Mouse (Mus musculus) bone marrow, adult 2 months (tissue): ENCODE results near the gene Spink4. TPM values are rescaled to one million over a fixed set of nuclear protein-coding genes. Genes with fewer than 3 reads are reported as not detected.

Source experiments
- H3K27ac ChIP-seq: fragments of 200-500 bp; 2 replicates; pipeline ENCODE4 v1.5.1; 2012; ENCODE audit warnings: low read depth, mild to moderate bottlenecking, control low read depth, inconsistent platforms, low read length; ENCODE audit not compliant: control insufficient read depth, poor library complexity, insufficient read depth
- H3K4me1 ChIP-seq: fragments of 200-500 bp; 2 replicates; pipeline ENCODE4 v1.6.1; 2011; ENCODE audit warnings: low read length; ENCODE audit not compliant: control insufficient read depth, insufficient read depth
- H3K4me3 ChIP-seq: fragments of 200-500 bp; replicated peaks from 2 replicates; pipeline ENCODE3; 2011; ENCODE audit warnings: mild to moderate bottlenecking, low read depth, low read length, control low read depth; ENCODE audit not compliant: control insufficient read depth
- CTCF ChIP-seq: fragments of 200-500 bp; IDR thresholded peaks from 2 replicates; pipeline ENCODE4 v1.5.1; 2011; ENCODE audit warnings: low read length, control low read depth; ENCODE audit not compliant: control insufficient read depth, insufficient read depth
- POLR2A ChIP-seq: fragments of 200-500 bp; IDR thresholded peaks from 2 replicates; pipeline ENCODE4 v1.6.1; 2011; ENCODE audit warnings: low read depth, mild to moderate bottlenecking, control low read depth, low read length, borderline replicate concordance; ENCODE audit not compliant: control insufficient read depth
- WGBS: fragments of 180-500 bp; shearing (Covaris S2); methylation state at CpG from one replicate; pipeline ENCODE4 v1.1.7; 2018; 5-methylcytosine and 5-hydroxymethylcytosine counted together
- polyA plus RNA-seq: library from polyadenylated mRNA; stranded (reverse); fragments of >200 nt; gene quantifications from 2 replicates; pipeline ENCODE4 v1.2.4, GENCODE M21; 2011; ENCODE audit warnings: low replicate concordance; ENCODE audit not compliant: missing spikeins, insufficient read depth, insufficient read length

Gene Spink4
- polyA plus RNA-seq, 1 experiment = not detected

GRCm38 (mm10) chr4:40936175-40936839 lies 16.5 kb downstream of the Spink4 start:
- no peak for TF ChIP-seq POLR2A
- TF ChIP-seq CTCF = no peak
- Histone ChIP-seq H3K4me3 (no peak overlapping the region), H3K27ac (0 out of 2 replicates have a peak overlapping the region, but pooled peaks have one; percentile 1), H3K4me1 (no peaks in the 10 kb centered on the region; the same call in 1 of the 2 replicates)
- 78% methylated on average over 9 of the region's 9 CpGs for whole genome bisulfite sequencing

GRCm38 (mm10) chr4:40938793-40939192 lies 18.9 kb downstream of the Spink4 start:
- no peak for TF ChIP-seq CTCF
- no peak for TF ChIP-seq POLR2A
- H3K27ac ChIP-seq = no peak overlapping the region
- WGBS = 93% methylated on average over 5 of the region's 5 CpGs
- H3K4me3 ChIP-seq = no peak overlapping the region
- H3K4me1 ChIP-seq = no peaks in the 10 kb centered on the region; the same call in 1 of the 2 replicates

GRCm38 (mm10) chr4:40943651-40944050 lies 23.8 kb downstream of the Spink4 start:
- WGBS = 96% methylated on average over 5 of the region's 5 CpGs
- TF ChIP-seq POLR2A (no peak), CTCF (no peak)
- H3K4me3 ChIP-seq = no peak overlapping the region
- H3K27ac ChIP-seq = no peak overlapping the region
- H3K4me1 ChIP-seq = no peaks in the 10 kb centered on the region; the same call in 1 of the 2 replicates

- Histone ChIP-seq H3K4me1 (no peaks in the 10 kb centered on the region; the same call in 1 of the 2 replicates), H3K27ac (no peak overlapping the region), H3K4me3 (peak overlapping the region; percentile 36)
- WGBS = 62% methylated on average over 7 of the region's 7 CpGs
- TF ChIP-seq CTCF (no peak), POLR2A (no peak)
Observed at GRCm38 (mm10) chr4:40946516-40947121, 26.8 kb downstream of the Spink4 start.

- Histone ChIP-seq H3K4me3 (peak overlapping the region; percentile 94), H3K4me1 (no peaks in the 10 kb centered on the region; the same call in 1 of the 2 replicates), H3K27ac (peak overlapping the region; percentile 75)
- TF ChIP-seq POLR2A = no peak
- TF ChIP-seq CTCF = no peak; the same call in 1 of the 2 replicates
- WGBS = 1% methylated on average over 40 of the region's 40 CpGs
Observed at GRCm38 (mm10) chr4:40947565-40948159, 27.8 kb downstream of the Spink4 start.

GRCm38 (mm10) chr4:40948160-40948708 lies 28.4 kb downstream of the Spink4 start, which contains the start of the genes Bag1 and Chmp5:
TSS of gene Bag1 (minus strand) at chr4:40948294.
TSS of gene Chmp5 (plus strand) at chr4:40948407.
- under 1% methylated on average over 50 of the region's 50 CpGs for WGBS
- peak within 1 kb of the TSS; percentile 75 for H3K27ac ChIP-seq
- H3K4me3 ChIP-seq = peak within 1 kb of the TSS; percentile 94
- TF ChIP-seq POLR2A = peak; percentile 93
- TF ChIP-seq CTCF = no peak
- no peaks in the 10 kb centered on the region; the same call in 1 of the 2 replicates for H3K4me1 ChIP-seq

GRCm38 (mm10) chr4:40953521-40953920 lies 33.7 kb downstream of the Spink4 start:
- no peaks in the 10 kb centered on the region for H3K4me1 ChIP-seq
- TF ChIP-seq CTCF (peak; percentile 51), POLR2A (no peak)
- 57% methylated on average over 1 of the region's 1 CpGs for WGBS
- H3K4me3 ChIP-seq = no peak overlapping the region
- H3K27ac ChIP-seq = no peak overlapping the region

- no peak overlapping the region for H3K27ac ChIP-seq
Observed at GRCm38 (mm10) chr4:40955942-40956341, 36.1 kb downstream of the Spink4 start.

More at GRCm38 (mm10) chr4:40955942-40956341, 36.1 kb downstream of the Spink4 start:
- TF ChIP-seq POLR2A = no peak
- no peak for TF ChIP-seq CTCF
- Histone ChIP-seq H3K4me3 (no peak overlapping the region), H3K4me1 (no peaks in the 10 kb centered on the region)
- 53% methylated on average over 6 of the region's 6 CpGs for WGBS
